Mouse (Mus musculus): ENCODE measurements around the gene Slc17a1. TPM values are rescaled to one million over a fixed set of nuclear protein-coding genes. Genes with fewer than 3 reads are reported as not detected.

The Slc17a1 gene
- polyA plus RNA-seq, 1 experiment from 2014 or later: not detected

- H3K9ac ChIP-seq (replicated peaks; ENCODE audit: low read depth, low read length): no peak overlapping the region
- no peaks in the 10 kb centered on the region for H3K36me3 ChIP-seq (ENCODE audit: control insufficient read depth, insufficient read depth)
- no peak overlapping the region for H3K27ac ChIP-seq (ENCODE audit: low read length)
- no peak overlapping the region for H3K4me2 ChIP-seq (ENCODE audit: low read length)
- WGBS: 83% methylated on average over 3 of the region's 3 CpGs
- ATAC-seq: no peak
- H3K9me3 ChIP-seq (ENCODE audit: control insufficient read depth, low read length): no peaks in the 10 kb centered on the region
- no peaks in the 10 kb centered on the region for H3K27me3 ChIP-seq (replicated peaks; ENCODE audit: control insufficient read depth, insufficient read depth, low read length)
- no peak overlapping the region for H3K4me3 ChIP-seq (replicated peaks; ENCODE audit: low read length)
- H3K4me1 ChIP-seq (replicated peaks; ENCODE audit: control insufficient read depth, insufficient read depth, low read length): no peaks in the 10 kb centered on the region
Observed at GRCm38 (mm10) chr13:23879106-23879505, 11.6 kb downstream of the Slc17a1 start.

GRCm38 (mm10) chr13:23879636-23880035 is 12.1 kb downstream of the Slc17a1 start:
- H3K4me1 ChIP-seq (replicated peaks; ENCODE audit: control insufficient read depth, insufficient read depth, low read length): no peaks in the 10 kb centered on the region
- H3K36me3 ChIP-seq (ENCODE audit: control insufficient read depth, insufficient read depth): no peaks in the 10 kb centered on the region
- 80% methylated on average over 5 of the region's 5 CpGs for WGBS
- no peaks in the 10 kb centered on the region for H3K9me3 ChIP-seq (ENCODE audit: control insufficient read depth, low read length)
- no peak overlapping the region for H3K9ac ChIP-seq (replicated peaks; ENCODE audit: low read depth, low read length)
- H3K27ac ChIP-seq (ENCODE audit: low read length): no peak overlapping the region
- ATAC-seq: no peak
- no peaks in the 10 kb centered on the region for H3K27me3 ChIP-seq (replicated peaks; ENCODE audit: control insufficient read depth, insufficient read depth, low read length)
- no peak overlapping the region for H3K4me3 ChIP-seq (replicated peaks; ENCODE audit: low read length)
- H3K4me2 ChIP-seq (ENCODE audit: low read length): no peak overlapping the region

GRCm38 (mm10) chr13:23885540-23885939 is 18.0 kb downstream of the Slc17a1 start:
- peak; percentile 57; the same call in 1 of the 2 replicates for ATAC-seq

GRCm38 (mm10) chr13:23887026-23887725 is 19.6 kb downstream of the Slc17a1 start:
- Histone ChIP-seq H3K27ac (ENCODE audit: low read length) (no peak overlapping the region), H3K9me3 (ENCODE audit: control insufficient read depth, low read length) (no peaks in the 10 kb centered on the region), H3K9ac (replicated peaks; ENCODE audit: low read depth, low read length) (no peak overlapping the region), H3K36me3 (ENCODE audit: control insufficient read depth, insufficient read depth) (no peaks in the 10 kb centered on the region), H3K4me2 (ENCODE audit: low read length) (no peak overlapping the region), H3K4me3 (replicated peaks; ENCODE audit: low read length) (no peak overlapping the region), H3K4me1 (replicated peaks; ENCODE audit: control insufficient read depth, insufficient read depth, low read length) (no peaks in the 10 kb centered on the region), H3K27me3 (replicated peaks; ENCODE audit: control insufficient read depth, insufficient read depth, low read length) (no peaks in the 10 kb centered on the region)
- 78% methylated on average over 3 of the region's 3 CpGs for WGBS
- no peak for ATAC-seq

More at GRCm38 (mm10) chr13:23885540-23885939, 18.0 kb downstream of the Slc17a1 start:
- no peak overlapping the region for H3K4me2 ChIP-seq (ENCODE audit: low read length)
- H3K4me3 ChIP-seq (replicated peaks; ENCODE audit: low read length): no peak overlapping the region
- H3K27me3 ChIP-seq (replicated peaks; ENCODE audit: control insufficient read depth, insufficient read depth, low read length): no peaks in the 10 kb centered on the region
- 32% methylated on average over 2 of the region's 2 CpGs for WGBS
- H3K9me3 ChIP-seq (ENCODE audit: control insufficient read depth, low read length): no peaks in the 10 kb centered on the region
- no peaks in the 10 kb centered on the region for H3K4me1 ChIP-seq (replicated peaks; ENCODE audit: control insufficient read depth, insufficient read depth, low read length)
- no peak overlapping the region for H3K27ac ChIP-seq (ENCODE audit: low read length)
- no peak overlapping the region for H3K9ac ChIP-seq (replicated peaks; ENCODE audit: low read depth, low read length)
- H3K36me3 ChIP-seq (ENCODE audit: control insufficient read depth, insufficient read depth): no peaks in the 10 kb centered on the region

GRCm38 (mm10) chr13:23889011-23889605 is 21.6 kb downstream of the Slc17a1 start:
- Histone ChIP-seq H3K4me2 (ENCODE audit: low read length) (no peak overlapping the region), H3K4me3 (replicated peaks; ENCODE audit: low read length) (no peak overlapping the region), H3K9ac (replicated peaks; ENCODE audit: low read depth, low read length) (no peak overlapping the region), H3K36me3 (ENCODE audit: control insufficient read depth, insufficient read depth) (no peaks in the 10 kb centered on the region), H3K27me3 (replicated peaks; ENCODE audit: control insufficient read depth, insufficient read depth, low read length) (no peaks in the 10 kb centered on the region), H3K9me3 (ENCODE audit: control insufficient read depth, low read length) (no peaks in the 10 kb centered on the region), H3K4me1 (replicated peaks; ENCODE audit: control insufficient read depth, insufficient read depth, low read length) (0 out of 2 replicates have a peak, but pooled peaks cover 2% of the 10 kb centered on the region), H3K27ac (ENCODE audit: low read length) (no peak overlapping the region)
- 79% methylated on average over 6 of the region's 6 CpGs for WGBS
- ATAC-seq: no peak

- Histone ChIP-seq H3K4me3 (replicated peaks; ENCODE audit: low read length) (no peak overlapping the region), H3K9me3 (ENCODE audit: control insufficient read depth, low read length) (no peaks in the 10 kb centered on the region), H3K4me2 (ENCODE audit: low read length) (no peak overlapping the region), H3K27ac (ENCODE audit: low read length) (no peak overlapping the region), H3K9ac (replicated peaks; ENCODE audit: low read depth, low read length) (no peak overlapping the region), H3K27me3 (replicated peaks; ENCODE audit: control insufficient read depth, insufficient read depth, low read length) (no peaks in the 10 kb centered on the region), H3K4me1 (replicated peaks; ENCODE audit: control insufficient read depth, insufficient read depth, low read length) (0 out of 2 replicates have a peak, but pooled peaks cover 2% of the 10 kb centered on the region), H3K36me3 (ENCODE audit: control insufficient read depth, insufficient read depth) (no peaks in the 10 kb centered on the region)
- ATAC-seq: no peak
- WGBS: 12% methylated on average over 9 of the region's 9 CpGs
Observed at GRCm38 (mm10) chr13:23892592-23893268, 25.2 kb downstream of the Slc17a1 start.

DNA sequence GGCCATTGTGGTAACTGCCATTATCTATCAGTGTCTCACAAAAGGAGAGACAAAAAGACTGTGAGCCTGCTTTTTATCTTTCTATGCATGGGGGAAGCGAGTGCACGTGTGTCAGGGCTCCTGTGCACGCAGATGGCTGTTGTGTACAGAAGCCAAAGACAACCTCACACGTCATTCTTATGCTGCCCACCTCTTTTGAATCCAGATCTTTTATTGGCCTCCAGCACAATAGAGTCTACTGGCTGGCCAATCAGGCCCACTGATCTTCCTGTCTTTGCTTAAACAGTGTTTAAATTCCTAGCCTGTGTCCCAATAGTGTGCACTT is 25.7 kb downstream of the Slc17a1 start:
- Histone ChIP-seq H3K9me3 (ENCODE audit: control insufficient read depth, low read length) (no peaks in the 10 kb centered on the region), H3K27me3 (replicated peaks; ENCODE audit: control insufficient read depth, insufficient read depth, low read length) (no peaks in the 10 kb centered on the region), H3K4me2 (ENCODE audit: low read length) (no peak overlapping the region), H3K36me3 (ENCODE audit: control insufficient read depth, insufficient read depth) (no peaks in the 10 kb centered on the region), H3K4me3 (replicated peaks; ENCODE audit: low read length) (no peak overlapping the region), H3K4me1 (replicated peaks; ENCODE audit: control insufficient read depth, insufficient read depth, low read length) (0 out of 2 replicates have a peak, but pooled peaks cover 2% of the 10 kb centered on the region), H3K9ac (replicated peaks; ENCODE audit: low read depth, low read length) (no peak overlapping the region), H3K27ac (ENCODE audit: low read length) (no peak overlapping the region)
- peak; percentile 64; the same call in 1 of the 2 replicates for ATAC-seq
- WGBS: 17% methylated on average over 4 of the region's 4 CpGs

GRCm38 (mm10) chr13:23898242-23898641 is 30.7 kb downstream of the Slc17a1 start:
- WGBS: 41% methylated on average over 6 of the region's 6 CpGs
- no peaks in the 10 kb centered on the region for H3K9me3 ChIP-seq (ENCODE audit: control insufficient read depth, low read length)
- H3K4me2 ChIP-seq (ENCODE audit: low read length): no peak overlapping the region
- H3K27me3 ChIP-seq (replicated peaks; ENCODE audit: control insufficient read depth, insufficient read depth, low read length): no peaks in the 10 kb centered on the region
- ATAC-seq: no peak
- no peaks in the 10 kb centered on the region for H3K4me1 ChIP-seq (replicated peaks; ENCODE audit: control insufficient read depth, insufficient read depth, low read length)
- H3K9ac ChIP-seq (replicated peaks; ENCODE audit: low read depth, low read length): no peak overlapping the region
- H3K4me3 ChIP-seq (replicated peaks; ENCODE audit: low read length): no peak overlapping the region
- no peaks in the 10 kb centered on the region for H3K36me3 ChIP-seq (ENCODE audit: control insufficient read depth, insufficient read depth)
- H3K27ac ChIP-seq (ENCODE audit: low read length): no peak overlapping the region

GRCm38 (mm10) chr13:23906906-23907305 is 39.4 kb downstream of the Slc17a1 start:
- H3K4me2 ChIP-seq (ENCODE audit: low read length): no peak overlapping the region
- no peak overlapping the region for H3K4me3 ChIP-seq (replicated peaks; ENCODE audit: low read length)
- H3K9me3 ChIP-seq (ENCODE audit: control insufficient read depth, low read length): no peaks in the 10 kb centered on the region
- no peaks in the 10 kb centered on the region for H3K27me3 ChIP-seq (replicated peaks; ENCODE audit: control insufficient read depth, insufficient read depth, low read length)
- H3K27ac ChIP-seq (ENCODE audit: low read length): no peak overlapping the region
- H3K4me1 ChIP-seq (replicated peaks; ENCODE audit: control insufficient read depth, insufficient read depth, low read length): no peaks in the 10 kb centered on the region
- no peak overlapping the region for H3K9ac ChIP-seq (replicated peaks; ENCODE audit: low read depth, low read length)
- 94% methylated on average over 5 of the region's 5 CpGs for WGBS
- no peaks in the 10 kb centered on the region for H3K36me3 ChIP-seq (ENCODE audit: control insufficient read depth, insufficient read depth)
- no peak for ATAC-seq

Measured in forebrain, embryonic 16.5 days (tissue).